Mouse (Mus musculus): ENCODE data around the gene Rps6ka2. TPM values are rescaled to one million over a fixed set of nuclear protein-coding genes. Genes with fewer than 3 reads are reported as not detected.

Rps6ka2 gene
- total RNA-seq, 1 experiment = 16.2 TPM

- Histone ChIP-seq H3K4me3 (ENCODE audit: insufficient read depth in 1 of 2, low read depth in 1 of 2, low read length in 2 of 2, poor library complexity in 1 of 2, severe bottlenecking in 1 of 2) (no peak overlapping the region), H3K27ac (ENCODE audit: insufficient read depth, low read depth, low read length, poor library complexity, severe bottlenecking) (no peak overlapping the region), H3K36me3 (ENCODE audit: control insufficient read depth, insufficient read depth, low read length, poor library complexity, severe bottlenecking) (peaks cover 2% of the 10 kb centered on the region; the same call in 1 of the 2 replicates), H3K4me1 (ENCODE audit: control insufficient read depth in 2 of 2, insufficient read depth in 2 of 2, low read length in 2 of 2, poor library complexity in 1 of 2) (peaks cover 3 to 8% of the 10 kb centered on the region in 2 experiments; a peak in 1 of 4 replicates), H3K9ac (ENCODE audit: insufficient read depth, low read depth, low read length, poor library complexity, severe bottlenecking) (no peak overlapping the region), H3K9me3 (ENCODE audit: control insufficient read depth, insufficient read depth, low read depth, low read length) (no peaks in the 10 kb centered on the region)
- TF ChIP-seq ZNF384 (IDR thresholded peaks at IDR 0.05; ENCODE audit: low read depth, low read length) (no peak), MAFK (IDR thresholded peaks at IDR 0.05; ENCODE audit: insufficient read depth, low read depth, low read length) (no peak), CHD2 (IDR thresholded peaks at IDR 0.05; ENCODE audit: low read depth, low read length) (no peak)
- DNase-seq (ENCODE audit: low read depth, low spot score) = no peak
- in situ Hi-C loops (cut with MboI; ENCODE audit: low sequenced_read_pairs in 2 of 2, unreplicated experiment in 2 of 2) = no loop called here
Observed at GRCm38 (mm10) chr17:7221310-7221709, 51.4 kb downstream of the Rps6ka2 start.

DNA sequence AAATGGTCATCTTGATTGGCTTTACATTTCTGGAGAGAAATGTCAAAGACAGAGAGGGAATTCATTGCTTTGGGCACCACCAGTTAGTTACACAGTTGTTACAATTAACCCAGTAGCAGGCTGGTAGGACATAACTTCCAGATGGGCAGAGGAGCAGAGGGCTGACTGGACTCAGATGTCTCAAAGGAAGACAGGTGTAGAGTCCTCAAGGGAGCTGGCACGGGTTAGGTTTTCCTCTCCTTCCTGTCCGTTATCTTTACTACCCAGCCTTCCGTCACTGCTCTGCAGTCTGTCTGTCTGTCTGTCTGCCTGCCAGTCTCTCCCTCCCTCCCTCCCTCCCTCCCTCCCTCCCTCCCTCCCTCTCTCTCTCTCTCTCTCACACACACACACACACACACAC is 52.3 kb downstream of the Rps6ka2 start:
- H3K9me3 ChIP-seq (ENCODE audit: control insufficient read depth, insufficient read depth, low read depth, low read length) = no peaks in the 10 kb centered on the region
- no peak overlapping the region for H3K4me3 ChIP-seq (ENCODE audit: insufficient read depth in 1 of 2, low read depth in 1 of 2, low read length in 2 of 2, poor library complexity in 1 of 2, severe bottlenecking in 1 of 2)
- H3K27ac ChIP-seq (ENCODE audit: insufficient read depth, low read depth, low read length, poor library complexity, severe bottlenecking) = no peak overlapping the region
- H3K36me3 ChIP-seq (ENCODE audit: control insufficient read depth, insufficient read depth, low read length, poor library complexity, severe bottlenecking) = peaks cover 2% of the 10 kb centered on the region; the same call in 1 of the 2 replicates
- no peak overlapping the region for H3K9ac ChIP-seq (ENCODE audit: insufficient read depth, low read depth, low read length, poor library complexity, severe bottlenecking)
- in situ Hi-C loops (cut with MboI; ENCODE audit: low sequenced_read_pairs in 2 of 2, unreplicated experiment in 2 of 2) = no loop called here
- TF ChIP-seq CHD2 (IDR thresholded peaks at IDR 0.05; ENCODE audit: low read depth, low read length) (no peak), MAFK (IDR thresholded peaks at IDR 0.05; ENCODE audit: insufficient read depth, low read depth, low read length) (no peak), HCFC1 (IDR thresholded peaks at IDR 0.05; ENCODE audit: borderline replicate concordance, insufficient read depth, low read length) (no peak), ZNF384 (IDR thresholded peaks at IDR 0.05; ENCODE audit: low read depth, low read length) (no peak), ZC3H11A (IDR thresholded peaks at IDR 0.05; ENCODE audit: borderline replicate concordance, low read depth, low read length) (no peak)
- no peak for DNase-seq (ENCODE audit: low read depth, low spot score)
- peaks cover 5 to 9% of the 10 kb centered on the region in 2 experiments; a peak in 1 of 4 replicates for H3K4me1 ChIP-seq (ENCODE audit: control insufficient read depth in 2 of 2, insufficient read depth in 2 of 2, low read length in 2 of 2, poor library complexity in 1 of 2)

DNA sequence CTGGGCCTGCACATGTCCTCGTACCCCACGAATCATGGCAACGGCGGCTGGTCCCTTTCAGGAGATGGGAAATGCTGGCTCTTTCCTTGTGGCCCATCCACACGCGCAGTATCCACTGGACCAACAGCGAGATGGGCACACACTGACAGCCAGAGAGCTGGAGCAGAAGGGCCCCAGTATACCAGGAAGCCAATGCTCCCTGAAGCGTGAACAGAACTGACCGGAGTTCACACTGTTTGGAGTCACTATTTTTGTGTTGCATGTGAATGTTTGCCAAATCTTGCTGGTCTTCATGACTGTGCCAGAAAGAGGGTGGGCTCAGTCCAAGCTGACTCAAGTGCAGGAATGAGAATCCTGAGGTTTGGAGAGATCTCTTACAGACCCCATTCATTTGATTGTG is 58.6 kb downstream of the Rps6ka2 start:
- H3K4me3 ChIP-seq (ENCODE audit: insufficient read depth in 1 of 2, low read depth in 1 of 2, low read length in 2 of 2, poor library complexity in 1 of 2, severe bottlenecking in 1 of 2) = no peak overlapping the region
- H3K9me3 ChIP-seq (ENCODE audit: control insufficient read depth, insufficient read depth, low read depth, low read length) = no peaks in the 10 kb centered on the region
- H3K4me1 ChIP-seq (ENCODE audit: control insufficient read depth in 2 of 2, insufficient read depth in 2 of 2, low read length in 2 of 2, poor library complexity in 1 of 2) = peaks cover 7 to 21% of the 10 kb centered on the region in 2 experiments; a peak in 3 of 4 replicates
- no peak overlapping the region for H3K27ac ChIP-seq (ENCODE audit: insufficient read depth, low read depth, low read length, poor library complexity, severe bottlenecking)
- TF ChIP-seq ZC3H11A (IDR thresholded peaks at IDR 0.05; ENCODE audit: borderline replicate concordance, low read depth, low read length) (no peak), HCFC1 (IDR thresholded peaks at IDR 0.05; ENCODE audit: borderline replicate concordance, insufficient read depth, low read length) (no peak), ZNF384 (IDR thresholded peaks at IDR 0.05; ENCODE audit: low read depth, low read length) (no peak), MAFK (IDR thresholded peaks at IDR 0.05; ENCODE audit: insufficient read depth, low read depth, low read length) (no peak), CHD2 (IDR thresholded peaks at IDR 0.05; ENCODE audit: low read depth, low read length) (no peak)
- in situ Hi-C loops (cut with MboI; ENCODE audit: low sequenced_read_pairs in 2 of 2, unreplicated experiment in 2 of 2) = no loop called here
- DNase-seq (ENCODE audit: low read depth, low spot score) = no peak
- no peak overlapping the region for H3K9ac ChIP-seq (ENCODE audit: insufficient read depth, low read depth, low read length, poor library complexity, severe bottlenecking)
- H3K36me3 ChIP-seq (ENCODE audit: control insufficient read depth, insufficient read depth, low read length, poor library complexity, severe bottlenecking) = peaks cover 3% of the 10 kb centered on the region; the same call in 1 of the 2 replicates

DNA sequence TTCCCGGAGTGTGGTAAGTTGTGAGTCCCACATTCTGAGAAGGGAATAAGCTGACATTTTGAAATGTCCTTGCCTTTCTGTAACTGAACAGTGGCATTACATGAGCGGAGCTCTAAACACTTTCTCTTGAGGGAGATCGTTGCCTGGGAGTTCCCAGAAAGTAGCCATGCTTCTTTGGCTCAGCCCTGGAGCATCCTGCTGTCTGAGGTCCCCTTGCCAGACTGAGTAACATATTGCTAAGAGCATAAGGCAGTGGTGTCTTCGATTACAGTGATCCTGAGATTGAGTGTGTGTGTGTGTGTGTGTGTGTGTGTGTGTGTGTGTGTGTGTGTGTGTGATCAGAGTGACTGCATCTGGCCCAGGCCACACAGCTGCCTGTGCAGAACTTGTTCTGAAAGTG is 61.4 kb downstream of the Rps6ka2 start:
- no peak overlapping the region for H3K27ac ChIP-seq (ENCODE audit: insufficient read depth, low read depth, low read length, poor library complexity, severe bottlenecking)
- in situ Hi-C loops (cut with MboI; ENCODE audit: low sequenced_read_pairs in 2 of 2, unreplicated experiment in 2 of 2) = no loop called here
- H3K9me3 ChIP-seq (ENCODE audit: control insufficient read depth, insufficient read depth, low read depth, low read length) = no peaks in the 10 kb centered on the region

GRCm38 (mm10) chr17:7231790-7232189 is 61.9 kb downstream of the Rps6ka2 start:
- no peaks in the 10 kb centered on the region for H3K9me3 ChIP-seq (ENCODE audit: control insufficient read depth, insufficient read depth, low read depth, low read length)
- no peak overlapping the region for H3K9ac ChIP-seq (ENCODE audit: insufficient read depth, low read depth, low read length, poor library complexity, severe bottlenecking)
- in situ Hi-C loops (cut with MboI; ENCODE audit: low sequenced_read_pairs in 2 of 2, unreplicated experiment in 2 of 2) = no loop called here
- no peak overlapping the region for H3K27ac ChIP-seq (ENCODE audit: insufficient read depth, low read depth, low read length, poor library complexity, severe bottlenecking)
- DNase-seq (ENCODE audit: low read depth, low spot score) = no peak
- H3K4me3 ChIP-seq (ENCODE audit: insufficient read depth in 1 of 2, low read depth in 1 of 2, low read length in 2 of 2, poor library complexity in 1 of 2, severe bottlenecking in 1 of 2) = no peak overlapping the region
- TF ChIP-seq MAFK (IDR thresholded peaks at IDR 0.05; ENCODE audit: insufficient read depth, low read depth, low read length) (no peak), CHD2 (IDR thresholded peaks at IDR 0.05; ENCODE audit: low read depth, low read length) (no peak), ZNF384 (IDR thresholded peaks at IDR 0.05; ENCODE audit: low read depth, low read length) (no peak), HCFC1 (IDR thresholded peaks at IDR 0.05; ENCODE audit: borderline replicate concordance, insufficient read depth, low read length) (no peak), ZC3H11A (IDR thresholded peaks at IDR 0.05; ENCODE audit: borderline replicate concordance, low read depth, low read length) (no peak)
- H3K4me1 ChIP-seq (ENCODE audit: control insufficient read depth in 2 of 2, insufficient read depth in 2 of 2, low read length in 2 of 2, poor library complexity in 1 of 2) = peaks cover 7 to 20% of the 10 kb centered on the region in 2 experiments; a peak in 3 of 4 replicates
- H3K36me3 ChIP-seq (ENCODE audit: control insufficient read depth, insufficient read depth, low read length, poor library complexity, severe bottlenecking) = peaks cover 5% of the 10 kb centered on the region; the same call in 1 of the 2 replicates

More for the DNA sequence above, 61.4 kb downstream of the Rps6ka2 start:
- DNase-seq (ENCODE audit: low read depth, low spot score) = no peak
- H3K36me3 ChIP-seq (ENCODE audit: control insufficient read depth, insufficient read depth, low read length, poor library complexity, severe bottlenecking) = peaks cover 4% of the 10 kb centered on the region; the same call in 1 of the 2 replicates
- H3K4me3 ChIP-seq (ENCODE audit: insufficient read depth in 1 of 2, low read depth in 1 of 2, low read length in 2 of 2, poor library complexity in 1 of 2, severe bottlenecking in 1 of 2) = no peak overlapping the region
- H3K9ac ChIP-seq (ENCODE audit: insufficient read depth, low read depth, low read length, poor library complexity, severe bottlenecking) = no peak overlapping the region
- TF ChIP-seq MAFK (IDR thresholded peaks at IDR 0.05; ENCODE audit: insufficient read depth, low read depth, low read length) (no peak), ZNF384 (IDR thresholded peaks at IDR 0.05; ENCODE audit: low read depth, low read length) (no peak), ZC3H11A (IDR thresholded peaks at IDR 0.05; ENCODE audit: borderline replicate concordance, low read depth, low read length) (no peak), HCFC1 (IDR thresholded peaks at IDR 0.05; ENCODE audit: borderline replicate concordance, insufficient read depth, low read length) (no peak), CHD2 (IDR thresholded peaks at IDR 0.05; ENCODE audit: low read depth, low read length) (no peak)
- peaks cover 7 to 21% of the 10 kb centered on the region in 2 experiments; a peak in 3 of 4 replicates for H3K4me1 ChIP-seq (ENCODE audit: control insufficient read depth in 2 of 2, insufficient read depth in 2 of 2, low read length in 2 of 2, poor library complexity in 1 of 2)
